8 mouse cellular contexts compared by ENCODE assay signal in the genomic region with DNA sequence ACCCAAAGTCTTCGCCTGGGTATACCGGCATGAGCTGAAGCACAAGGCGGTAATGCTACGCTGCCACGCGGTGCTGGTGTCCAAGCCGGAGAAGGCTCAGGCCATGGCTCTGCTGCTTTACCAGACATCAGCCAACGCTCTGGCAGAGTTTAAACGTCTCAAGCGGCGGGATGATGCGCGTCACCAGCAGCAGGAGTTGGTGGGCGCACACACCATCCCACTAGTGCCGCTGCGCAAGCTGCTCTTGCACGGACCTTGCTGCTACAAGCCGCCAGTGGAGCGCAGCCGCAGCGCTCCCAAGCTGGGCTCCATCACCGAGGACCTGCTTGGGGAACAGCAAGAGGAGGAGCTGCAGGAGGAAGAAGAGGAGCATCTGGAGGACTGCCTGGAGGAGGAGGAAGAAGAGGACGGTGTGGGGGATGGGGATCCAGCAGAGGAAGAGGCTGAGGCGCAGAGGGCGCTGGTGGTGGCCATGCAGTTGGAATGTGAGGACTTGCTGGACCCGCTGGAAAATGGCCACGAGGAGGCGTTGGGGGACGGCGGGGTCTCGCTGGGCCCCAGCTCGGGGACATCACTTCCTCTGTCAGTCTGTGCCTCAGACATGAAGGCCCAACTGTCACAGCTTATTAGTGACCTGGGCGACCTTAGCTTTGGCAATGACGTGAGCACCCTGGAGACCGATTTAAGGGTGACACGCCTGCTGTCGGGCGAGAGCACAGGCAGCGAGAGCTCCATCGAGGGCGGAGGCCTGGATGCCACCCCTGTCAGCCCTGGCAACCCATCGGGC. TPM values are rescaled to one million over a fixed set of nuclear protein-coding genes. Genes with fewer than 3 reads are reported as not detected.
DNase-seq lines count a peak whose midpoint lies in the region; ATAC-seq and TF ChIP-seq lines count a peak whose summit lies in the region.

No protein-coding gene starts in this region.

- H3K27me3 ChIP-seq in E14TG2a.4 (ENCODE audit: insufficient read depth, low read length), result peaks cover 18% of the 10 kb centered on the region
- peaks cover 54% of the 10 kb centered on the region for H3K27me3 ChIP-seq in forebrain, embryonic 13.5 days
- H3K27me3 ChIP-seq in lung, embryonic 15.5 days, result no peaks in the 10 kb centered on the region

- H3K9me3 ChIP-seq in E14TG2a.4 (ENCODE audit: low read length), result no peaks in the 10 kb centered on the region
- H3K9me3 ChIP-seq in forebrain, embryonic 13.5 days (replicated peaks), result no peaks in the 10 kb centered on the region; the same call in 1 of the 2 replicates
- H3K9me3 ChIP-seq in lung, embryonic 15.5 days, result no peaks in the 10 kb centered on the region

- H3K27ac ChIP-seq in bone marrow, adult 2 months (ENCODE audit: control insufficient read depth, insufficient read depth, low read depth, low read length, poor library complexity), result peak overlapping the region; percentile 84
- no peak overlapping the region for H3K27ac ChIP-seq in forebrain, embryonic 13.5 days
- H3K27ac ChIP-seq in lung, embryonic 15.5 days, result peak overlapping the region; percentile 81

- H3K9ac ChIP-seq in forebrain, embryonic 13.5 days, result peak overlapping the region; percentile 70
- H3K9ac ChIP-seq in lung, embryonic 15.5 days, result peak overlapping the region; percentile 81

- intact Hi-C loops in heart, postnatal 10 days (cut with DNase I), result loop anchor here (1.0 to 5.0 kb wide), 6 partner anchors 51 to 269 kb away; no protein-coding TSS in a partner anchor

- peak; percentile 74 to 80 for DNase-seq in heart, postnatal 10 days
- peak; percentile 83 to 89 for DNase-seq in kidney, postnatal 4 days
- DNase-seq in retina, postnatal 7 days (ENCODE audit: low read depth, low spot score), result peak; percentile 27

- H3K4me3 ChIP-seq in E14TG2a.4 (replicated peaks; ENCODE audit: low read length), result peak overlapping the region; percentile 92
- peak overlapping the region; percentile 77 for H3K4me3 ChIP-seq in bone marrow, adult 2 months (replicated peaks; ENCODE audit: control insufficient read depth, low read depth, low read length)
- peak overlapping the region; percentile 60 for H3K4me3 ChIP-seq in forebrain, embryonic 13.5 days
- H3K4me3 ChIP-seq in lung, embryonic 15.5 days, result peak overlapping the region; percentile 77

- 10% methylated on average over 42 of the region's 42 CpGs for WGBS in bone marrow, adult 2 months
- 10% methylated on average over 42 of the region's 42 CpGs for WGBS in forebrain, embryonic 13.5 days
- WGBS in lung, embryonic 15.5 days, result 5% methylated on average over 42 of the region's 42 CpGs

- TF ChIP-seq POLR2A in bone marrow, adult 2 months (IDR thresholded peaks at IDR 0.05; ENCODE audit: borderline replicate concordance, control insufficient read depth, low read depth, low read length), result peak; percentile 22; the same call in 1 of the 2 replicates

- no peak for ATAC-seq in forebrain, embryonic 13.5 days
- ATAC-seq in lung, embryonic 15.5 days (ENCODE audit: borderline replicate concordance, extremely low read depth, low FRiP score, low TSS enrichment), result peak; percentile 11; the same call in 1 of the 2 replicates
- no peak for ATAC-seq in megakaryocyte-erythroid progenitor cell, adult 5-6 weeks (replicated peaks; ENCODE audit: low FRiP score, low TSS enrichment, poor library complexity, severe bottlenecking)

- H3K36me3 ChIP-seq in E14TG2a.4 (ENCODE audit: insufficient read depth, low read length), result peaks cover 15% of the 10 kb centered on the region
- no peaks in the 10 kb centered on the region for H3K36me3 ChIP-seq in forebrain, embryonic 13.5 days (ENCODE audit: poor library complexity, severe bottlenecking)
- no peaks in the 10 kb centered on the region for H3K36me3 ChIP-seq in lung, embryonic 15.5 days

- peak; percentile 7; the same call in 1 of the 2 replicates for TF ChIP-seq CTCF in E14TG2a.4 (conservative IDR thresholded peaks at IDR 0.05; ENCODE audit: low read length)
- peak; percentile 31; the same call in 1 of the 2 replicates for TF ChIP-seq CTCF in bone marrow, adult 2 months (IDR thresholded peaks at IDR 0.05; ENCODE audit: control insufficient read depth, insufficient read depth, low read length)

- H3K4me1 ChIP-seq in E14TG2a.4 (replicated peaks; ENCODE audit: low read depth, low read length), result peaks cover 71% of the 10 kb centered on the region
- H3K4me1 ChIP-seq in bone marrow, adult 2 months (ENCODE audit: control insufficient read depth, insufficient read depth, low read length), result peaks cover 5% of the 10 kb centered on the region
- peaks cover 48% of the 10 kb centered on the region for H3K4me1 ChIP-seq in forebrain, embryonic 13.5 days
- H3K4me1 ChIP-seq in lung, embryonic 15.5 days, result peaks cover 63% of the 10 kb centered on the region

- H3K4me2 ChIP-seq in forebrain, embryonic 13.5 days, result peak overlapping the region; percentile 96
- H3K4me2 ChIP-seq in lung, embryonic 15.5 days, result peak overlapping the region; percentile 93

RNA-seq across cellular contexts. Expression of a gene that starts 1.7 kb away (rescaled TPM):
- 8.8 and 16.3 TPM in 2 replicates for polyA plus RNA-seq in bone marrow, adult 2 months (2011; ENCODE audit: insufficient read depth, insufficient read length, low replicate concordance, missing spikeins)
- polyA plus RNA-seq in forebrain, embryonic 13.5 days (2015; fragmentation: Nextera tagmentation; extraction: Ambion mirVana), result 6.8 and 8.3 TPM in 2 replicates
- total RNA-seq in heart, postnatal 10 days (2021), result 10 to 100 TPM; 40.3 to 46.5 TPM
- polyA plus RNA-seq in lung, embryonic 15.5 days (2015; fragmentation: Nextera tagmentation; extraction: Ambion mirVana), result 23.6 and 25.8 TPM in 2 replicates
- 0.82 and 2.4 TPM in 2 replicates for total RNA-seq in megakaryocyte-erythroid progenitor cell, adult 5-6 weeks (2014; fragmentation: Nextera tagmentation)
- 0.75 and 2.4 TPM in 2 replicates for total RNA-seq in megakaryocyte-erythroid progenitor cell, adult 5-6 weeks (2017)

RNA-seq across cellular contexts. Expression of a gene that starts 13.8 kb away (rescaled TPM):
- 9.3 and 17.5 TPM in 2 replicates for polyA plus RNA-seq in bone marrow, adult 2 months (2011; ENCODE audit: insufficient read depth, insufficient read length, low replicate concordance, missing spikeins)
- polyA plus RNA-seq in forebrain, embryonic 13.5 days (2015; fragmentation: Nextera tagmentation; extraction: Ambion mirVana), result 69.7 and 76.9 TPM in 2 replicates
- total RNA-seq in heart, postnatal 10 days (2021), result 10 to 100 TPM; 26.3 to 27.0 TPM
- polyA plus RNA-seq in lung, embryonic 15.5 days (2015; fragmentation: Nextera tagmentation; extraction: Ambion mirVana), result 61.1 and 69.2 TPM in 2 replicates
- total RNA-seq in megakaryocyte-erythroid progenitor cell, adult 5-6 weeks (2014; fragmentation: Nextera tagmentation), result 55.9 and 70.8 TPM in 2 replicates
- total RNA-seq in megakaryocyte-erythroid progenitor cell, adult 5-6 weeks (2017), result 85.3 and 89.6 TPM in 2 replicates

RNA-seq across cellular contexts. Expression of a gene that starts 50.6 kb away (rescaled TPM):
- polyA plus RNA-seq in bone marrow, adult 2 months (2011; ENCODE audit: insufficient read depth, insufficient read length, low replicate concordance, missing spikeins), result 4.3 and 7.6 TPM in 2 replicates
- polyA plus RNA-seq in forebrain, embryonic 13.5 days (2015; fragmentation: Nextera tagmentation; extraction: Ambion mirVana), result 56.2 and 60.8 TPM in 2 replicates
- total RNA-seq in heart, postnatal 10 days (2021), result 10 to 100 TPM; 15.6 to 18.5 TPM
- polyA plus RNA-seq in lung, embryonic 15.5 days (2015; fragmentation: Nextera tagmentation; extraction: Ambion mirVana), result 24.6 and 26.4 TPM in 2 replicates
- total RNA-seq in megakaryocyte-erythroid progenitor cell, adult 5-6 weeks (2014; fragmentation: Nextera tagmentation), result 0.25 TPM in 1 of 2 replicates, not detected in the other
- total RNA-seq in megakaryocyte-erythroid progenitor cell, adult 5-6 weeks (2017), result 0.14 and 0.30 TPM in 2 replicates

Comparison
In these comparisons a context has a peak if more than half of its experiments do, and no peak if none do; other contexts are left out.
1. DNase-seq: peak in every context shown above with its lines; median percentile 86 in kidney, postnatal 4 days; 77 in heart, postnatal 10 days; 27 in retina, postnatal 7 days.